8 mouse cellular contexts compared by ENCODE assay signal in the genomic region with DNA sequence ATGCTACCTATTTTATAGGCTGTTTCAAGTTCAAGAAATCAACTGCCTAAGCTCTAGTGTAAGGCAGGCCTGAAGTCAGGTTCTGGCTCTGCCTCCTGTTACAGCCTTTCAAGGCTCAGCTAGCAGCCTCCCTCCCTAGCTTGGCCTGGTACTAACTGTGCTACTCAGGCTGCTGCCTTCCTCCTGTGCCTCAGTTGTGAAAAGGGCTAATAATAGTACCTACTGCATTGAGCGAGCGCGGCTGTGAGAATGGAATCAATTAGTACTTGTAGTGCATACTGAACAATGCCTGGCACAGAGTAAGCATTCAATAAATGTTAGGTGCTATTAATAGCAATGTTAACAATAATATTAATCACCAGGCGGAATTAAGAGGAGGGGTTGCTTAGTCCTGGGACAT. TPM values are rescaled to one million over a fixed set of nuclear protein-coding genes. Genes with fewer than 3 reads are reported as not detected.
DNase-seq lines count a peak whose midpoint lies in the region; ATAC-seq lines count a peak whose summit lies in the region.

No protein-coding gene starts in this region.

- H3K4me2 ChIP-seq in midbrain, embryonic 14.5 days (ENCODE audit: low read length) = no peak overlapping the region
- H3K4me2 ChIP-seq in hindbrain, embryonic 14.5 days (replicated peaks) = no peak overlapping the region
- no peak overlapping the region for H3K4me2 ChIP-seq in midbrain, embryonic 13.5 days (replicated peaks)

- peaks cover 74% of the 10 kb centered on the region for H3K36me3 ChIP-seq in midbrain, embryonic 10.5 days
- H3K36me3 ChIP-seq in midbrain, embryonic 14.5 days (ENCODE audit: control insufficient read depth, insufficient read depth, low read length) = peaks cover 16% of the 10 kb centered on the region
- peaks cover 5% of the 10 kb centered on the region; the same call in 1 of the 2 replicates for H3K36me3 ChIP-seq in hindbrain, embryonic 14.5 days (replicated peaks; ENCODE audit: control insufficient read depth, insufficient read depth)
- H3K36me3 ChIP-seq in midbrain, embryonic 13.5 days = peaks cover 31% of the 10 kb centered on the region

- ATAC-seq in midbrain, embryonic 14.5 days (ENCODE audit: low FRiP score, low TSS enrichment) = no peak
- ATAC-seq in hindbrain, embryonic 14.5 days (ENCODE audit: low FRiP score) = no peak
- ATAC-seq in midbrain, embryonic 13.5 days = no peak

- H3K4me3 ChIP-seq in midbrain, embryonic 10.5 days = peak overlapping the region; percentile 14; the same call in 1 of the 2 replicates
- no peak overlapping the region for H3K4me3 ChIP-seq in midbrain, embryonic 14.5 days (replicated peaks; ENCODE audit: low read depth, low read length)
- no peak overlapping the region for H3K4me3 ChIP-seq in hindbrain, embryonic 14.5 days (replicated peaks; ENCODE audit: low read length)
- H3K4me3 ChIP-seq in midbrain, embryonic 13.5 days (replicated peaks) = no peak overlapping the region

- H3K9ac ChIP-seq in midbrain, embryonic 14.5 days (replicated peaks; ENCODE audit: low read length) = no peak overlapping the region
- no peak overlapping the region for H3K9ac ChIP-seq in hindbrain, embryonic 14.5 days
- H3K9ac ChIP-seq in midbrain, embryonic 13.5 days (replicated peaks) = no peak overlapping the region

- H3K27me3 ChIP-seq in midbrain, embryonic 10.5 days (ENCODE audit: low read depth, poor library complexity, severe bottlenecking) = no peaks in the 10 kb centered on the region
- H3K27me3 ChIP-seq in midbrain, embryonic 14.5 days (ENCODE audit: control insufficient read depth, insufficient read depth, low read length) = no peaks in the 10 kb centered on the region
- H3K27me3 ChIP-seq in hindbrain, embryonic 14.5 days (ENCODE audit: control insufficient read depth, insufficient read depth, low read length) = no peaks in the 10 kb centered on the region
- no peaks in the 10 kb centered on the region for H3K27me3 ChIP-seq in midbrain, embryonic 13.5 days

- peak overlapping the region; percentile 74 for H3K27ac ChIP-seq in midbrain, embryonic 10.5 days (replicated peaks)
- no peak overlapping the region for H3K27ac ChIP-seq in midbrain, embryonic 14.5 days (replicated peaks; ENCODE audit: low read depth, low read length)
- H3K27ac ChIP-seq in hindbrain, embryonic 14.5 days = 0 out of 2 replicates have a peak overlapping the region, but pooled peaks have one; percentile 44
- H3K27ac ChIP-seq in midbrain, embryonic 13.5 days = peak overlapping the region; percentile 53

- no peaks in the 10 kb centered on the region for H3K9me3 ChIP-seq in midbrain, embryonic 10.5 days (replicated peaks)
- H3K9me3 ChIP-seq in midbrain, embryonic 14.5 days (ENCODE audit: control insufficient read depth, low read length) = no peaks in the 10 kb centered on the region
- H3K9me3 ChIP-seq in hindbrain, embryonic 14.5 days (ENCODE audit: control insufficient read depth, low read length) = no peaks in the 10 kb centered on the region
- no peaks in the 10 kb centered on the region for H3K9me3 ChIP-seq in midbrain, embryonic 13.5 days

- peaks cover 56% of the 10 kb centered on the region for H3K4me1 ChIP-seq in midbrain, embryonic 10.5 days
- H3K4me1 ChIP-seq in midbrain, embryonic 14.5 days (ENCODE audit: control insufficient read depth, insufficient read depth, low read length) = peaks cover 38% of the 10 kb centered on the region
- peaks cover 41% of the 10 kb centered on the region for H3K4me1 ChIP-seq in hindbrain, embryonic 14.5 days (replicated peaks; ENCODE audit: control insufficient read depth, insufficient read depth, low read length)
- peaks cover 77% of the 10 kb centered on the region for H3K4me1 ChIP-seq in midbrain, embryonic 13.5 days (replicated peaks)

- WGBS in midbrain, embryonic 10.5 days = 73% methylated on average over 4 of the region's 4 CpGs
- 71% methylated on average over 4 of the region's 4 CpGs for WGBS in midbrain, embryonic 14.5 days
- 42% methylated on average over 4 of the region's 4 CpGs for WGBS in hindbrain, embryonic 14.5 days
- 71% methylated on average over 4 of the region's 4 CpGs for WGBS in midbrain, embryonic 13.5 days

- peak; percentile 23 for DNase-seq in cerebellum, adult 8-10 months
- no peak for DNase-seq in cerebellum, postnatal 25 days
- no peak for DNase-seq in midbrain, embryonic 10.5 days (ENCODE audit: low spot score)
- DNase-seq in midbrain, embryonic 14.5 days = no peak
- no peak for DNase-seq in hindbrain, embryonic 14.5 days (ENCODE audit: low spot score)
- DNase-seq in left cerebral cortex, adult 11 months (ENCODE audit: low spot score) = no peak
- no peak for DNase-seq in urinary bladder, postnatal 14 days (ENCODE audit: low spot score)

RNA-seq across cellular contexts. Expression of gene Bcl2l1, which starts 11.6 kb away (rescaled TPM):
- polyA plus RNA-seq in midbrain, embryonic 10.5 days (2016; fragmentation: Nextera tagmentation; extraction: Ambion mirVana) = 107 and 128 TPM in 2 replicates
- 171 and 208 TPM in 2 replicates for polyA plus RNA-seq in midbrain, embryonic 14.5 days (2014; fragmentation: Nextera tagmentation; extraction: Ambion mirVana)
- polyA plus RNA-seq in hindbrain, embryonic 14.5 days (2014; fragmentation: Nextera tagmentation; extraction: Ambion mirVana) = 155 and 165 TPM in 2 replicates
- polyA plus RNA-seq in midbrain, embryonic 13.5 days (2015; fragmentation: Nextera tagmentation; extraction: Ambion mirVana) = 190 and 195 TPM in 2 replicates

RNA-seq across cellular contexts. Expression of gene Tpx2, which starts 27.8 kb away (rescaled TPM):
- polyA plus RNA-seq in midbrain, embryonic 10.5 days (2016; fragmentation: Nextera tagmentation; extraction: Ambion mirVana) = 153 TPM in 2 replicates
- polyA plus RNA-seq in midbrain, embryonic 14.5 days (2014; fragmentation: Nextera tagmentation; extraction: Ambion mirVana) = 14.2 and 27.5 TPM in 2 replicates
- polyA plus RNA-seq in hindbrain, embryonic 14.5 days (2014; fragmentation: Nextera tagmentation; extraction: Ambion mirVana) = 17.2 and 20.1 TPM in 2 replicates
- polyA plus RNA-seq in midbrain, embryonic 13.5 days (2015; fragmentation: Nextera tagmentation; extraction: Ambion mirVana) = 38.7 and 46.4 TPM in 2 replicates
